Mouse (Mus musculus) stomach, embryonic 14.5 days (tissue): ENCODE data around the gene Atp11b. TPM values are rescaled to one million over a fixed set of nuclear protein-coding genes. Genes with fewer than 3 reads are reported as not detected.

Experiments used
- ATAC-seq: fragments of 200-750 bp; cut with Nextera tagmentation; 2 replicates; pipeline ENCODE4 v1.8.0; 2017; ENCODE audit warnings: low read depth, moderate TSS enrichment; ENCODE audit not compliant: insufficient number of reproducible peaks, insufficient read depth, low FRiP score
- H3K27ac ChIP-seq: fragments of 300-500 bp; sonication (generic); 2 replicates; pipeline ENCODE4 v1.5.1; 2014; ENCODE audit warnings: mild to moderate bottlenecking, low read length, moderate library complexity, mixed read lengths
- H3K27me3 ChIP-seq: fragments of 300-500 bp; sonication (generic); 2 replicates; pipeline ENCODE4 v1.6.1; 2014; ENCODE audit warnings: low read length, control low read depth, mixed read lengths; ENCODE audit not compliant: control insufficient read depth, insufficient read depth
- H3K36me3 ChIP-seq: fragments of 300-500 bp; sonication (generic); 2 replicates; pipeline ENCODE4 v1.6.1; 2014; ENCODE audit warnings: mild to moderate bottlenecking, control low read depth, low read length, moderate library complexity, mixed read lengths; ENCODE audit not compliant: control insufficient read depth, insufficient read depth
- H3K4me1 ChIP-seq: fragments of 300-500 bp; sonication (generic); 2 replicates; pipeline ENCODE4 v1.6.1; 2014; ENCODE audit warnings: low read length, control low read depth, mixed read lengths; ENCODE audit not compliant: control insufficient read depth, insufficient read depth
- H3K4me2 ChIP-seq: fragments of 300-500 bp; sonication (generic); replicated peaks from 2 replicates; pipeline ENCODE4 v1.6.1; 2014; ENCODE audit warnings: low read depth, low read length, control low read depth
- H3K4me3 ChIP-seq: fragments of 300-500 bp; sonication (generic); 2 replicates; pipeline ENCODE4 v1.5.1; 2014; ENCODE audit warnings: low read depth, low read length, control low read depth
- H3K9ac ChIP-seq: fragments of 300-500 bp; sonication (generic); replicated peaks from 2 replicates; pipeline ENCODE4 v1.6.1; 2014; ENCODE audit warnings: low read depth, mild to moderate bottlenecking, control low read depth, low read length, moderate library complexity, mixed read lengths
- H3K9me3 ChIP-seq: fragments of 300-500 bp; sonication (generic); 2 replicates; pipeline ENCODE4 v1.6.1; 2016; ENCODE audit warnings: low read depth, low read length, control low read depth; ENCODE audit not compliant: control insufficient read depth
- WGBS: fragments of 180-500 bp; shearing (Covaris S2); extraction: QIAGEN DNeasy Blood & Tissue Kit; methylation state at CpG from one replicate; pipeline ENCODE4 v1.1.7; 2014; 5-methylcytosine and 5-hydroxymethylcytosine counted together
- polyA plus RNA-seq: library from polyadenylated mRNA; unstranded; fragments of >200 nt; fragmentation: Nextera tagmentation; extraction: Ambion mirVana; gene quantifications from 2 replicates; pipeline ENCODE4 v1.2.1, GENCODE M21; 2014

Gene Atp11b
- polyA plus RNA-seq, 1 experiment from 2014 or later: 52.3 TPM

DNA sequence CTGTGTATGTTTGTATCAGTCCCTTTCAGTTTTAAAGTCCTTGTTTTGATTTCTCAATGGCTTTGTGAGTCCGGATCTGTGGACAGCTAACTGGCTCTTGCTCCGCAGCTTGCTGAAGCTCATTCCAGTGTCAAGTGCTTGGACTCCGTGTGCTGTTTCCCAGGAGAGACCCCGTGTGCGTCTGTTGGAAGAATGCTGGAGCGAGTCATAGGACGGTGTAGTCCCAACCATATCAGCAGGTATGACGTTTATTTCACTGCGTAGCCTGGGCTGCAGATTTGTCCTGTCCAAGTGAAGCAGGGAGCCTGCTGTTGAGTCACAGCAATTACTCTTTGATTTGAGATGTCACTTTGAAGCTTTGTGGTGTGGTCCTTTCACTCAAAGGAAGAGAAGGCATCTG lies 95.4 kb downstream of the Atp11b start:
- no peak overlapping the region for H3K4me2 ChIP-seq
- no peak overlapping the region for H3K4me3 ChIP-seq
- WGBS: 94% methylated on average over 9 of the region's 9 CpGs
- H3K27ac ChIP-seq: no peak overlapping the region
- H3K9ac ChIP-seq: no peak overlapping the region
- H3K4me1 ChIP-seq: no peaks in the 10 kb centered on the region
- H3K27me3 ChIP-seq: no peaks in the 10 kb centered on the region
- H3K36me3 ChIP-seq: 0 out of 2 replicates have a peak, but pooled peaks cover 3% of the 10 kb centered on the region
- ATAC-seq: no peak
- H3K9me3 ChIP-seq: no peaks in the 10 kb centered on the region

DNA sequence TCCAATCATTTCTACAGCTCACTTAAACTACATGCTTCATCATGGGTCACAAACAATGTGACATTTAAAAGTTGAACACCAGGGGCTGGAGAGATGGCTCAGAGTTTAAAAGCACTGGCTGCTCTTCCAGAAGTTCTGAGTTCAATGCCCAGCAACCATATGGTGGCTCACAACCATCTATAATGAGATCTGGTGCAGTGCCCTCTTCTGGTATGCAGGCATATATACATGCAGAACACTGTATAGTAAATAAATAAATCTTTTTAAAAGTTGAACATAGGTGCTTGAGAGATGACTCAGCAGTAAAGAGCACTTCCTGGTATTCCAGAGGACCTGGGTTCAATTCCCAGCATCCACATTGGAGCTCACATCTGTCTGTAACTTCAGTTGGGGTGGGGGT lies 129.4 kb downstream of the Atp11b start:
- Histone ChIP-seq H3K9ac (no peak overlapping the region), H3K27me3 (no peaks in the 10 kb centered on the region), H3K4me2 (no peak overlapping the region), H3K4me3 (no peak overlapping the region), H3K9me3 (no peaks in the 10 kb centered on the region), H3K4me1 (no peaks in the 10 kb centered on the region), H3K27ac (no peak overlapping the region), H3K36me3 (no peaks in the 10 kb centered on the region)
- no peak for ATAC-seq

DNA sequence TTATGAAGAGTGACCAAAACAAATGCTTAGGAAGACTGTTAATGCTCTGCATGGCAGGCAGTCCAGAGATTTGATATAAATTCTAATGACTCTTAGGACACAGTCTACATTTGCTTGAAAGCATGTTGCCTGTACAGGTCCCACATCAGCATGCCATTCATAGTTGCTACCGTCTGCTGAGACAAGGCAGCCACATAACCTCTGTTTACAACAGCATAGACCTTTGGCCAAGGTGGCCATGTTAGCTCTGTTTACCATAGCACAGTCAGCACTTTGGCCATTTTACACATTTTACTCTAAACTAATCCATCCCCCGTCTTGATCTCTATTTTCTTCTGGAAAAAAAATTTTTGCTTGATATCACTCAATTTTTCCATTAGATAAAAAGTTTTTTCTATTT lies 135.6 kb downstream of the Atp11b start:
- H3K4me1 ChIP-seq: no peaks in the 10 kb centered on the region
- H3K9me3 ChIP-seq: no peaks in the 10 kb centered on the region
- peaks cover 4% of the 10 kb centered on the region; the same call in 1 of the 2 replicates for H3K36me3 ChIP-seq
- H3K27ac ChIP-seq: no peak overlapping the region
- H3K27me3 ChIP-seq: no peaks in the 10 kb centered on the region
- H3K4me2 ChIP-seq: no peak overlapping the region
- H3K9ac ChIP-seq: no peak overlapping the region
- 86% methylated on average over 2 of the region's 2 CpGs for WGBS
- no peak overlapping the region for H3K4me3 ChIP-seq
- no peak for ATAC-seq

DNA sequence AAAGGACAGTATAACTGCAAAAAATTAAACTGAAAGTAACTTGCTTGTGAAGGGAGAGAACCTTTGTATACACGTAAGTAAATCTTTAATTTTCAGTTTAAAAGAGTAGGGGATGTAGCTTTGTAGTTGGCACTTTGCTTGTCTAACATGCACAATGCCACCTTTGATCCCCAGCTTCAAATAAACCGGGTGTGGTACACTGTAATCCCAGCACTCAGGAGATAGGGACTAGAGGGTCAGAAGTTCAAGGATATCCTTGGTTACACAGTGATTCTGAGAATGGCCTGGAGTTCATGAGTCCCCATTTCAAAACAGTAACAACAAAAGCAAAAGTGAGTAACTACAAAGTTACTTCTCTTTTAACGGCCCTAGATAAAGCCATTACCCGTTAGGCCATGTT lies 137.2 kb downstream of the Atp11b start:
- H3K4me1 ChIP-seq: no peaks in the 10 kb centered on the region
- no peak overlapping the region for H3K4me2 ChIP-seq
- 86% methylated on average over 4 of the region's 4 CpGs for WGBS
- H3K9me3 ChIP-seq: no peaks in the 10 kb centered on the region
- H3K27me3 ChIP-seq: no peaks in the 10 kb centered on the region
- no peak overlapping the region for H3K9ac ChIP-seq
- peaks cover 4% of the 10 kb centered on the region; the same call in 1 of the 2 replicates for H3K36me3 ChIP-seq
- no peak for ATAC-seq
- no peak overlapping the region for H3K27ac ChIP-seq
- no peak overlapping the region for H3K4me3 ChIP-seq

DNA sequence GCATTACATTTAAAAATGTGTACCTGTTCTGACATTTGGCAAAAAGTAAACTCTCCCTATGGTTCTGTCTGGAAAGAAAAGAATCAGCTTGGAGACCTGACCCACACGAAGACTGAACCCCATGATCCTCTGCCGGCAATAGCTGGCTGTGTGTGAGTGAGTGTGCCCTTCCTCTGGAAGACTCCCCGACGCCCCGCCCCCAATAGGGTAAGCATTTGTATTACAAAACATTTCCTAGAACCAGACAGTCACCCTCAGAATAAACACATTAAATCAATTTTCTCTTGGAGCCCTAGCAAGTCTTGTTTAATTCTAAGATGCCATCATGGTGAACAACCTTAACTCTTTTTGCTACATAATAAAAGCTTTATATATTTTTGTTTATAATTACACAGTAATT lies 139.2 kb downstream of the Atp11b start:
- H3K4me2 ChIP-seq: no peak overlapping the region
- WGBS: 84% methylated on average over 5 of the region's 5 CpGs
- no peak for ATAC-seq
- no peak overlapping the region for H3K9ac ChIP-seq
- no peak overlapping the region for H3K4me3 ChIP-seq
- peaks cover 7% of the 10 kb centered on the region; the same call in 1 of the 2 replicates for H3K36me3 ChIP-seq
- H3K27me3 ChIP-seq: no peaks in the 10 kb centered on the region
- no peaks in the 10 kb centered on the region for H3K9me3 ChIP-seq
- no peak overlapping the region for H3K27ac ChIP-seq
- H3K4me1 ChIP-seq: no peaks in the 10 kb centered on the region

DNA sequence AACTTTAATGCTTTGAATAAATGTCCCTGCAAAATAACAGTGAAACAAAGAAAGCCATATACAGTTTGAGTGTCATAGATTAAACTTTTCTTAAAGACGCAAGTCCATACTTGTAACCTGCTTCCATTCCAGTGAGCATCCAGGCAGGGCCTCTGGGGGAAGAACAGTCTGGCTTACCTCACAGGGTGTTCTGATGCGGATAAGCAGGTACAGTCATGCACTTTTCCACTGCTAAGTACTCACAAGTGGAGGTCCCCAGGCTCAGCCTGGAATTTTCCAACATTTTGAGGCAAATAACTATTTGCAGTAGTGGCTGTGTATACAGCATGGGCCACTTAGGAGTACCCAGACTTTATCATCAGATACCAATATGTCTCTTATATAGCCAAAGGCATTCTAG lies 144.0 kb downstream of the Atp11b start:
- Histone ChIP-seq H3K4me3 (no peak overlapping the region), H3K9me3 (no peaks in the 10 kb centered on the region), H3K9ac (no peak overlapping the region), H3K36me3 (peaks cover 4% of the 10 kb centered on the region; the same call in 1 of the 2 replicates), H3K27me3 (no peaks in the 10 kb centered on the region), H3K4me2 (no peak overlapping the region), H3K4me1 (no peaks in the 10 kb centered on the region), H3K27ac (no peak overlapping the region)
- 92% methylated on average over 2 of the region's 2 CpGs for WGBS
- ATAC-seq: no peak

DNA sequence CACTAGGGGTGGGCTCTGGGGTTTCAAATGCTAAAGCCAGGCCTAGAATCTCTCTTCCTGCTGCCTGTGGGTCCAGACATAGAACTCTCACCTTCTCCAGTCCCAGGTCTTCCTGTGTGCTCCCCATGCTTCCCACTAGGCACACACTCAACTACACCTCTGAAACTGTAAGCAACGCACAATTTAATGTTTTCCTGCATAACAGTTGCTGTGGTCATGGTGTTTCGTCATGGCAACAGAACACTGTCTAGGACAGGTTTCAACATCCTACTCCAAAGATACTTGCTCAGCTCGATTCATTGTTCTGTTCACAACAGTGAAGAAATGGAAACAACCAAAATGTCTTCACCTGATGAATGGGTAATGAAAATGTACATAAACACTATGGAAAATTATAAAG lies 145.2 kb downstream of the Atp11b start:
- H3K4me3 ChIP-seq: no peak overlapping the region
- H3K27me3 ChIP-seq: no peaks in the 10 kb centered on the region
- no peak overlapping the region for H3K9ac ChIP-seq
- no peaks in the 10 kb centered on the region for H3K9me3 ChIP-seq
- peaks cover 4% of the 10 kb centered on the region; the same call in 1 of the 2 replicates for H3K36me3 ChIP-seq
- H3K4me2 ChIP-seq: no peak overlapping the region
- WGBS: 93% methylated on average over 3 of the region's 3 CpGs
- no peak for ATAC-seq
- H3K27ac ChIP-seq: no peak overlapping the region
- no peaks in the 10 kb centered on the region for H3K4me1 ChIP-seq

DNA sequence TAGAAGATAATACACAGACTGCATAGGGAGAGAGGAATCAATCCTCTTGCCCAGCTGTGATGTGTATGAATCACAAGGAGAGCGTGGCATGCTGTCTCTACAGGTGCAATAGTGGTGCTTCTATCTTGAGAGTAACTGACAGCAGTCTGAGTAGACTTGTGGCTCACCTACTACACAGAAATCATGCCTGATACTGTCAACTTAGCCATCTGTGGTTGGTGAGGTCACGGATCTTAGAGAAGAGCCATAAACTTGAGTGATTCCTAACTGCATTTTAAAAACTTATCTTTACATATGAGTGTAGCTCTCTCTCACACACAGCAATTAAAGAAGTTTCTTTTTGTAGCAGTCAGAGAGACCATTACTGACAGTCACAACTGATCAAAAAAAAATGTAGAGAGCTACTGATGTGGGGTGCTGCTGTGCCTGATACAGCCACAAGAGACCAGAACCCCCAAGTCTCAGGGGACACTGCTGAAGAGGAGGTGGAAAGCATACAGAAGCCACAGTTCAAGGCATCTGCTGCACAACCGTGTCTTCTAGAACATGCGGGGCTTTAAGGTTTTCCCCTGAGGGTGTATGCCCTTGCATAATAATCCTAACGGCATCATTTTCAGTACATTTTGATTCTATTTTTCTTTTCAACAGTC lies 146.8 kb downstream of the Atp11b start:
- 92% methylated on average over 5 of the region's 5 CpGs for WGBS
- no peak overlapping the region for H3K4me3 ChIP-seq
- ATAC-seq: no peak
- no peaks in the 10 kb centered on the region for H3K9me3 ChIP-seq
- no peak overlapping the region for H3K27ac ChIP-seq
- H3K4me2 ChIP-seq: no peak overlapping the region
- H3K36me3 ChIP-seq: peaks cover 4% of the 10 kb centered on the region; the same call in 1 of the 2 replicates
- H3K27me3 ChIP-seq: no peaks in the 10 kb centered on the region
- H3K9ac ChIP-seq: no peak overlapping the region
- H3K4me1 ChIP-seq: no peaks in the 10 kb centered on the region
